Mouse (Mus musculus) spleen, adult 2 months (tissue): ENCODE measurements at regions not wholly inside any gene's neighbourhood (a gene's known extent, or its start where the extent isn't known, plus 50 kb on each side); places are given as distances from the start of the nearest gene placed in this dataset.

Source experiments
- CTCF ChIP-seq: fragments of 200-500 bp; IDR thresholded peaks from 2 replicates; pipeline ENCODE4 v1.5.1; 2011; ENCODE audit warnings: mild to moderate bottlenecking, inconsistent platforms; ENCODE audit not compliant: insufficient read depth, insufficient read length, insufficient replicate concordance; ENCODE audit errors: extremely low read depth
- POLR2A ChIP-seq: fragments of 200-500 bp; IDR thresholded peaks from 2 replicates; pipeline ENCODE4 v1.6.1; 2011; ENCODE audit warnings: low read depth, low read length, inconsistent platforms

GRCm38 (mm10) chr13:7110572-7110971 is 462.0 kb upstream of the Pfkp start:
- TF ChIP-seq CTCF (no peak), POLR2A (no peak)
